Mouse (Mus musculus): ENCODE data around the gene Prdm16.

Prdm16 gene

GRCm38 (mm10) chr4:154511767-154512166, 124.9 kb downstream of the Prdm16 start:
- DNase-seq = no peak

DNA sequence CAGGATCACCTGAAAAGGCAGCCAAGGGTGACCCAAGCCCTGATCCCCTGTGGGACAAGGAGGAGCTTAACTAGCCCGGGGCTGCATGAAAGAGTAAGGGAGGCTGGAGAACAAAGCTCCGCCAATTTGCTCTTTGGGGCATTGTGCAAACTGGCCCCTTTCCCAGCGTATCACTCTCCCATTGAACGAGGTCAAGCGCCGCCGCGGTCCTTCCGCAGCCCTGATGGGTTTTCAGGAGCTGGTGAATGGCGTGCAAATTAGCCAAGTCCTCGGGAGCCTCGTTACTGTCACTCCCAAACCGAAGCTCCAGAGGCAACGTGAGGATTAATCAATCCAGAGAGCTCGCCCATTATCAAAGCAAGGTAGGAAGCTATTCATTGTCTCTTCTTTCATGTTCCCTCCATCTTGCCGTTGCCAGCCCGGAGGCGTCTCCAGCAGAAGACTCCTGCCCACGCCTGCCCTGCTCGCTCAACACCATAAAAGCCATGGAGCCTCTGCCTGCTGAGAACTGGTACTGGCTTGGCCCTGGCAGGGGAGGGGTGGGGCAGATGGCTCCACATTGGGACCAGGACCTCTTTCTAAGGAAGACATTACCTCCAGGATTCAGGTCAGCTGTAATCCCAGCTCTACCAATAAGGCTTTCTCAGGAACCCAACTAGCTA, 129.8 kb downstream of the Prdm16 start:
- no peak for DNase-seq

GRCm38 (mm10) chr4:154505313-154505712, 131.4 kb downstream of the Prdm16 start:
- DNase-seq = peak in 1 of 2 experiments; percentile 38

GRCm38 (mm10) chr4:154503260-154503829, 133.3 kb downstream of the Prdm16 start:
- DNase-seq = no peak

GRCm38 (mm10) chr4:154502403-154503000, 134.2 kb downstream of the Prdm16 start:
- DNase-seq = no peak

DNA sequence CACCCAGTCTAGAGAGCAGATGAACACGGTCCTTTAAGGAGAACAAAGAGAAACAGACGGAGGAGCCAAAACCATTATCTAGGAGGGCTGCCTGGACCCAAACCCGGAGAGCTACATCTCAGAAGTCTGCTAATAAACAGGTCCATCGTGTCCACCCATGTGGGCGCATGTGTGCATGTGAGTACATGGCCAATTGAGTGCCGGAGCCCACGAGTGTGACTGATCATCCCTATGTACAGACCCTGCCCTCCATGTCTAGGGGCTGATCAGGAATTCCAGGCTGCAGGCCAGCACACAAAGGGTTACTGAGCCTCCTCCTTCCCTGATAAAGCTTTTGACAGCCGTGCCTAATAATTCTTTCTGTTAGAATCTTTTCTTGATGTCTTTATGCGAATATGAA, 136.0 kb downstream of the Prdm16 start:
- no peak for DNase-seq

DNA sequence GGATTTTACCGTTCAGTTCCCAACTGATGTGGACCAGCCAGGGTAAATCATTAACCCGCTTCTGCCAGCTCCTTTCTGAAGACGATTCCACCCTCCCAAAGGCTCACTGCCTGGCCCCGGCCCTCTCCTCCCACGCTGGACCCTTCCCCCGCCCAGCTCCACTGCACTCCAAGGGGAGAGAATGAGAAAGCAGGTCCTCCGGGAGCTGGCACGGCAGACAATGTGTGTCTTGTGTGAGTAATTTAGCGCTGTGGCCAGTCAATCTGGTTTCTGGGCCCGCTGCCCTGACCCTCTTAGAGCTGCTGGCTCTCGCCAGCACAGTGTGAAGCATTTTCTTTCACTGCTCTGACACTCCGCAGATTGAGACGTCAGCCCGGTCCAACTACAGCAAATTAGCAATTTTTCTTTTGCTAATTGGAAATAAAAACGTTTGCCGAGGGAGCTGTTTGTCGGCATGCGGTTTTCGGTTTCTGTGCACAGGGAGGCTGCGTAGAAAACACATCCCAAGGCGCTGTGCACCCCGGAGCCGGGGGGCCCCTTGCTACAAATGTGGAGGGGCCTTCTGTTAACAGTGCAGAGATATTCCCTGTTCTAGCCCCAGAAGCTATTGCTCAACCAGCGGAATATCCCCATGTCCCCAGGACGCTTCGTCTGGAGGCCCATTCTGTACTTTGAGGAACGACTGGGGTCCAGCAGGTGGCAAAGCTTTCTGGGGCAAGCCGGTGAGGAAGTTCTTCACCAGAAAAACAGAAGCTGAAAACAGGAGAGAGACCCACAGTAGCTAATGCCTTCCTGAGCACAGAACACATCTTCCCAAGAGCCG, 136.8 kb downstream of the Prdm16 start:
- DNase-seq = peak; percentile 79 to 88

DNA sequence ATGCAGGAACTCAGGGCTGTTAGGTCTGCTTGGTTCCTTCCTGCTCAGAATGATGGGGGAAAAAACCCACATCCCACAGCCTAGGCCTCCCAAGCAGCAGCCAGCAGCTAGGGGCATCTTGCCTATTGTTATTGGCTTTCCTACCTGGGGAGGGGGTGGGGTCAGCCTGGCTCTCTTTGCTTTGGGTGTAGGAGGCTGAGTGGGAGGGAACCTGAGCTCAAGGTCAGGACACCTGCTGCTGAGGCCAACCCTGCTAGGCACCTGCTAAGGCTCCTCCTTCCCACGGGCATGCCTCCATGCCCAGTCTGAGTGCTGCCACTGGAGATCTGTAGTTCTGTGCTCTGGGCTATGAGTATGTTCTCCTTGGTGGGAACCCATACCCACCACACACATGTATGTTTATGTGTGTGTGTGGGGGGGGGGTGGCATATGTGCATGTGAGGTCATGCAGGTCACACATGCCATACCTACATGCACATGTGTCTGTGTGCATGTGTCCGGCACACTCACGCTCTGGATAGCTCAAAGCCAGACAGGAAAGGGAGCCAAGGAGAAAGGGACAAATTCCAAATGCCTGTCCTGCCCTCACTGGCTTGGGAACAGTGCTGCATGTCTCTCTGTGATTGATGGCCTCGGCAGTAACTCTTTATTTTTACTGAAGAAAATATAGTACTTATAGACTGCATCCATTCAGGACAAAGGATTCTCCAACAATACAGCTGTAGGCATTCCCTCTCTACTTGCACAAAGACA, 139.1 kb downstream of the Prdm16 start:
- peak in 1 of 2 experiments; percentile 29 for DNase-seq

GRCm38 (mm10) chr4:154496991-154497390, 139.7 kb downstream of the Prdm16 start:
- DNase-seq = peak; percentile 88 to 94

GRCm38 (mm10) chr4:154496522-154496921, 140.2 kb downstream of the Prdm16 start:
- no peak for DNase-seq

DNA sequence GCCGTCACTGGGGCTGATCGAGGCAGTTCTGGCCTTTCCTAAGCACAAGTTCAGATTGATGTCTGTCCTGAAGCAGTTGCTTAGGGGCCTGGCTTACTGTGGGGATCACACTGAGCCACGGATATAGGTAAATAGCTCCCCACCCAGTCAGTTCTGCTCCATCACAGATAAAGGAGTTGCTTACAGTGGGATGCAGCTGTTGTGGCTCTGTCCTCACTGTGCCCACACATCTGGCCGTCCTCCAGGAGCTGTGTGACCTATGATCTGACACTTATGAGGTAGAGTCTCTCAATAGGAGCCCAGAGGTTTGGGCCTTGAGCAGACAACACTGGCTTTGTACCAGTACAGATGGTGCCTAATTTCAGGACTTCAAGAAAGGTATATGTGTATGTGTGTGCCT, 142.7 kb downstream of the Prdm16 start:
- no peak for DNase-seq

DNA sequence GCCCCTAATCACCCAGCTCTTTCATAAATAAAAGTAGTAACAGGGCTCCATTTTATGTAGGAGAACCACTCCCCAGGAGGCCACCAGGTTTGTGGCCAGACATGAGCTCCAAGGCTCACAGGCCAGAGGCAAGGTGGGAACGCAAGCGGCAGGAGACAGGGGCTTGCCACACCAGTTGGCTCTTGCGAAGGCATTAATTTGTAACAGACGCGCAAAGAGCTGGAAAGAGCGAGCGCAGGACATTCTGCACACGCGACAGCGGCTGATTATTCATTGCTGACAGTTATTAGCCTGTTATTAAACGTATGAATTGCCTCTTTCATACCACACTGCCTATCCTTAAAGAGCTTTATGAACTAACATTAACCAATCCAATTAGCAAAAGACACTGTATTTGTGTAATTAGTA, 144.0 kb downstream of the Prdm16 start:
- peak in 1 of 2 experiments; percentile 40 for DNase-seq

DNA sequence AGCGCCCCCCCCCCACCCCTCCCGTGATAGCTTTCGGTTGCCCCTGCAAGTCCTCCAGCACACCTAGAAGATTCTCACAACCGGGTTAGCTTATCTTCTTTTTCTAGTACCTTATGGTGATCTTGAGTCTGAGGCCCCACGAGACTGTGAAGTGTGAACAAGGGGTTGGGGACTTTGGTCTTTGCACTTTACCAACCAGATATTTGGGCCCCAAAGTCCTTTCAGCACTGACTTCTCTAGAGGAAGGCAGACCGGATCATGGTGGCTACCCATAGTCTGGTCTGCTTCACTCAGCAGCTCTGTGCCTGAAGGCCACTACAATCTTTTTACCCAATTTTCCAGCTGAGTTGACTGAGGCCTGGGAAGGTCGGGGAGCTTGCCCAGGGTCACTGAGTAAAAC, 144.4 kb downstream of the Prdm16 start:
- DNase-seq = no peak

GRCm38 (mm10) chr4:154488031-154488430, 148.6 kb downstream of the Prdm16 start:
- no peak for DNase-seq

GRCm38 (mm10) chr4:154482695-154483094, 154.0 kb downstream of the Prdm16 start:
- peak in 1 of 2 experiments; percentile 38 for DNase-seq

DNA sequence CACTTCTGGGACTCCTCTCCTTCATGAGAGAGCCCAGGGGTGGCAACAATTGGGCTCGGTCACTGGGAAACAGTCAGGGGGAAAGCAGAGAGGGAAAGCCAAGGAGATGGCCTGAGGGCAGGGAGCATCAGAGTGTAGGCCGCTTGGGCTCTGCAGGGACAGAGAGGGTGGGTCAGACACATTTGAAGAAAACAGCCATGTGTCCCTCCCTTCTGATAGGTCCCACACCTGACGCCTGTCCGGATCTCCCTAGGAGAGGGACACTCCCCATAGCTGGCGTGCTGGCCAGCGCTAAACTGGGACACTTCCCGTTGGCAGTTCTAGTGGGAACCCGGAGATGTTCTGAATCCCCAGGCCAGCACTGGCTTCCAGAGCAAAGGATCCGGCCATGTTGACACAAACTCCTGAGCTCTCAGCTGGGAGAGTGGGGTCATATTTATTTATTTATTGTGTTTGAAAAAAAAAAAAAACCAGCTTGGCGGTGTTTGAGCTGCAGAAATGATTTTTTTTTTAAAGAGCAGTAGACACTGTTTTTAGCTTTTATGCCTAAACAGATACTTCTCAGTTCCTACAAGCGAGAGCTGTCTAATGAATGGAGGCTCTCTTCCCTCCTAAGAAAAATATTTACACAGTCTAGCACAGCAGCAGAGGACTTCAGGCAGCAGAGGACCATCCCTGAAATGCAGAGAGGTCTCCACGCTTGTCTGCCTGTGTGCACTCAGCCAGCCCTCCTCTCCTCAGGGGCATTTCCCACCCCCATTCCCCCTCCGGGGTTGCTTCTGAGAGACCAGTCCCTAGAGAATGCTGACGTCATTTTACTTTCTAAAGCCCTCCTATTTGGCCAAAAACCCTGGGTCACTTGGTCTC, 154.7 kb downstream of the Prdm16 start:
- peak in 1 of 2 experiments; percentile 48 for DNase-seq

- no peak for DNase-seq
Observed at GRCm38 (mm10) chr4:154480544-154481260, 156.0 kb downstream of the Prdm16 start.

- peak; percentile 53 to 70 for DNase-seq
Observed at GRCm38 (mm10) chr4:154480143-154480542, 156.5 kb downstream of the Prdm16 start.

DNA sequence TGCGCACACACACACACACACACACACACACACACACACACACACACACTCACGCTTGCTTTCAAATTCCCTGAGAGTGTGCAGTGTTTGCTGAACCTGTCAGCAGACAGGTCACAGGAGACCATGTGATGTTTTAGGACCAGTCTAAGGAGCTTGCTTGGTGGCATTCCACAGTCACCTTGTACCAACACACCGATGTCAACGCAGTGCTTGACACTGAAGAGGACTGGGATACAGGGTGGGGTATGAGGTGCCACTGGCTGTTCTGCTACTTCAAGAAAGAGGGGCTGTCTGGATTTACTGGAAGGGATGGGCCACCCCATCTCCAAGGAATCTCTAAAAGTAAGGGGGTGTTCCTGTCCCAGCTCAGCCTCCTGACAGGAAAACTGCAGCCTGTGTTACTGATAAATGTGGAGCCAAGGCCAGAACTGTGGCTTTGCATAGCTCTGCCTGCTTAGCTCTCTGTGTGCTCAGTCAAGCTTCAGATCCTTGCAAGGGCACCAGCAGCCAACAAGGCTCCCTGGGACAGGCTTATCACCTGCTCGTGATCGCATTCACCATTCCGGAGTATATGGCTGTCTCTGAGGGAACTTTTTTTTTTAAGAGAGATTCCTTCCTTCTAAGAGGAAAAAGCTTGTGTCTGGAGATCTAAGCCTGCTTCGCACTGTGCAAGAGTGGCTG, 157.6 kb downstream of the Prdm16 start:
- peak; percentile 24 to 45 for DNase-seq
